Mouse (Mus musculus): Measurements from ENCODE around the gene Tmcc3. TPM values are rescaled to one million over a fixed set of nuclear protein-coding genes. Genes with fewer than 3 reads are reported as not detected.
A peak's percentile ranks its signal among the peaks of the same experiment; 100 is the strongest.

The Tmcc3 gene
- total RNA-seq, 2 experiments from 2014 or later, result 52.9 to 56.6 TPM

DNA sequence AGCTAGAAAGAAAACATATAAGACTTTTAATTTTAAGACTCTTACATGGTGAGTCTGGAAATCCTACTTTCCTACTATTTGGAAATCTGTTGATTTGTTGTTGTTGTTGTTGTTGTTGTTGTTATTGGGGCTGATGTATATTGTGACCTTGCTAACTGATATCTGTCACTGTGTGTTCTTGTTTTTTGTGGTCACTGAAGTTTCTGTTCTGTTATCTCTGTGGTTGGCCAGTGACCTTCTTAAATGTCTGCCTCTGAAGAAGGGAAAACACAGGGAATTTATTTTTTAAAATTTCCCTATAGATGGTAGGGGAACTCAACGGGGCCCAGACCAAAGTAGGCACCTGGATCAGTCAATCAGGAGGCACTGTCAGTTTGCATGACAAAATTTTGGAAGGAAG is 48.9 kb downstream of the Tmcc3 start:
- no peak for DNase-seq (ENCODE audit: low spot score in 2 of 2)

- DNase-seq (ENCODE audit: low spot score in 2 of 2), result peak in 1 of 2 experiments; percentile 60
Measured at GRCm38 (mm10) chr10:94371293-94371692, 59.5 kb downstream of the Tmcc3 start.

DNA sequence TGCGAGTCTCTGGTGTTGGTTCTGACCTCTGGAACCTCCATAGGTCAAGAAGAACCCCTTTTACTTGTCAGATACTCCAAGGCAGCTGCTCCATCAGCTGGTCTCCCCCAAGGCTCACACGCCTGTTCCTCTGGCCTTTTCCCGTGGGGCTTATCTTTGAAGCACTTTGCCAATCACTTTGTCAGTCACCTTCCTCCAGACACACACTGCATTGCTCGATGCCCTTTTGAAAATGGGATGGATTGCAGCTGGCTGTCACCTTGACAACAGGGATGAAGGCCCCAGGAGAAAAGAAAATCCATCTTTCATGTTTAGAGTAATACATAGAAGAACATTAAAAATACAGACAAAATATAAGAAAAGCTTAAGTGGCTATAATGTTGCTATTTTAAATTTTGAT is 65.2 kb downstream of the Tmcc3 start:
- no peak for DNase-seq (ENCODE audit: low spot score in 2 of 2)

GRCm38 (mm10) chr10:94377844-94378243 is 66.1 kb downstream of the Tmcc3 start:
- peak in 1 of 2 experiments; percentile 52 for DNase-seq (ENCODE audit: low spot score in 2 of 2)

- peak; percentile 87 to 90 for DNase-seq (ENCODE audit: low spot score in 2 of 2)
Measured at GRCm38 (mm10) chr10:94378383-94378782, 66.6 kb downstream of the Tmcc3 start.

DNA sequence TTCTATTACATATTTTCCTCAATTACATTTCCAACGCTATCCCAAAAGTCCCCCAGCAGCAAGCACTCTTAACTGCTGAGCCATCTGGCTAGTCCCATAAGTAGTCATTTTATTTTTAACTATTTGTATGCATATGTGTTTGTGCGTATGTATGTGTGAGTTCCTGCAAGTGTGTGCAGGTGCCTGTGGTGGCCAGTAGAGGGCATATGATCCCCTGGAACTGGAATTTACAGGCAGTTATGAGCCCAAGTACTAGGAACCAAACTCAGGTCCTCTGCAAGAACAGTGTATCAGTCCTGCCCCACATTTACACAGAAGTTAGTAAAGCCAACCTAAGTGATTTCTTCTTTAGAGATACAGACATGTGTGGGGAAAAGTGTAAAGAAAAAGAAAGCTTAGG is 68.3 kb downstream of the Tmcc3 start:
- DNase-seq (ENCODE audit: low spot score in 2 of 2), result no peak

DNA sequence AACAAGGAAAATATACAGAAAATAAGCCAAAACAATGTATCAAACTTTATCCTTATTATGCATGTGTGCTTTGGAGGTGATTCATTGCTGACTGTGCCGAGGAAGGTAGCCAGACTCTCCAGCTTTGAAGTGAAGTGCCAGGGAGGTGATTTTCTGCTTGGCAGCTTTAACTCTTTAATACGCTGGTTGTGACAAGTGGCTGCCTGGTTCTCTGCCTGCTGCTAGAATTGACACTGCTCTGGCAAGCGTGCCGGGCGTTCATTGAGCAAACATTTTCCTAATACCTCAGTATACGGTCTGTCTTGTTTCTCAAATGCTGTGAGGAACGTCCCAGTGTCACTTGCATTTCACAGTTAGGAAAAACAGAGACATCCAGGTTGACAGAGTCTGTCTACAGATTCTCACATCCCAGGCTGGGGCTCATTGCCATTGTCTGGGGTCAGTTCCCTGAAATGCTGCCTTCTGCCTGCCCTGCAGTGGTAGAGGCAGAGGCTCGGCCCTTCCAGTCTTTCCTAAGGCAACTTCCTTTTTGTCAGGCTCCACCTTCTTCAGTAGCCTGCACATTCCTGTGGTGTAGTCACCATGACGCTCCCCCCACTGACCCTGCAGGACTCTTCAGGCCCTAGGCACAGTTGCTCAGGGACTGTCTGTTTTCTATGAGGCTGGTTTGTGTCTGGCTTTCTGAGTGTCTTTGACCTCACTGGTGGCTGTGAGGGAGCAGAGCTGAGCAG is 69.1 kb downstream of the Tmcc3 start:
- DNase-seq (ENCODE audit: low spot score in 2 of 2), result peak in 1 of 2 experiments; percentile 5

DNA sequence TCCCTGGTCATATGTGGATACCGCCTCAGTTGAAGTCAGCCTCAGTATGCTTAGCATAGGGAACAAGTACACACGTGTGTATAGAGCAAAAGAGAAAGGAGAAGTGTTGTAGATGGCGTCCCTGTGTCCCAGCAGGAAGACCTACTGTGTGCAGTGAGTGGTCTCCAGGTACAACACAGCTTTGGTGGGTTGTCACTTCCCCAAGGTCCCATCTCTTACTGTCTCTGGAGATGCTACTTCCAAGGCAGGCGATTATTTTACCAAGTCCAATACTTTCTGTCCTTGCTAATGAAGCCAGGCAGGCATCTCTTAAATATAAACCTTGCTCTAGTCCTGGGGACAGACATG is 69.6 kb downstream of the Tmcc3 start:
- DNase-seq (ENCODE audit: low spot score in 2 of 2), result no peak

GRCm38 (mm10) chr10:94382618-94383017 is 70.9 kb downstream of the Tmcc3 start:
- peak in 1 of 2 experiments; percentile 6 for DNase-seq (ENCODE audit: low spot score in 2 of 2)

- DNase-seq (ENCODE audit: low spot score in 2 of 2), result no peak
Measured at GRCm38 (mm10) chr10:94383565-94383964, 71.8 kb downstream of the Tmcc3 start.

GRCm38 (mm10) chr10:94389219-94389618 is 77.5 kb downstream of the Tmcc3 start:
- no peak for DNase-seq (ENCODE audit: low spot score in 2 of 2)

DNA sequence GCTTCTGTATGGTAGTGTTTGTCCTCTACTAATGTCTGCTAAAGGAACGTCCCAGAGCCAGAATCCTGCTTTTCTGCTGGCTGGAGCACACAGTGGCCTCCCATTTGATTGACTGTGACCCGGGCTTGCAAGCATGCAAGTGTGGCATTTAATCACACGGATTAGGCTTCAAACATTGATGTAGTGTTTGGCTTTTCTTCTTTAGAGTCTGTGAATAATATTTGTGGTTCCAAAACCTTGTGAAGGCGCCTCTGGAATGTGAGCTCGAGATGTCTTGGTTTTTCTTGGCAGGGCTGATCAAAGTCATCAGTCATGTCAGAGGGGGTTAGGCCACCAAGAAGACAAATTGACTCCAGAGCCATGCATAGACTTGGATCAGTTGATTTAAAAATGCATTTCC is 79.3 kb downstream of the Tmcc3 start:
- DNase-seq (ENCODE audit: low spot score in 2 of 2), result no peak

- DNase-seq (ENCODE audit: low spot score in 2 of 2), result no peak
Measured at GRCm38 (mm10) chr10:94394286-94394685, 82.5 kb downstream of the Tmcc3 start.

- no peak for DNase-seq (ENCODE audit: low spot score in 2 of 2)
Measured at GRCm38 (mm10) chr10:94397833-94398596, 86.3 kb downstream of the Tmcc3 start.

DNA sequence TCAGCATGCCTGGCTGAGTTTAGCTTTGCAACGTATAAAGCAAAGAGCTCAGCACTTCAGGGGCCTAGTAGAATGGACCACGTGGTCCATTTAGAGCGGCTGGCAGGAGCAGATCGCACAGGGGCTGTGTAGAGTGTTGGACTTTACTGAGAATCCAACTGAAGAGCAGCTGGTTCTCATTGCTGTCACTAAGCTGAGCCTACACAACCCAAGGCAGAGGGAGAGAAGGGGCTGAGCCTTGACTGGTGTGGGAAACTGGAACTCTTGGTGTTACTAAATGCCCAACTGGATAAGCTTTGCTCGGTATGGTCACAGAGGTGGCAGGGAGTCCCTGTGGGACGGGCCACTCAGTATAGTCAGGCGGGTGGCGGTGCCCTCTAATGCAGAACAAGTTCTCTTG is 89.1 kb downstream of the Tmcc3 start:
- no peak for DNase-seq (ENCODE audit: low spot score in 2 of 2)

DNA sequence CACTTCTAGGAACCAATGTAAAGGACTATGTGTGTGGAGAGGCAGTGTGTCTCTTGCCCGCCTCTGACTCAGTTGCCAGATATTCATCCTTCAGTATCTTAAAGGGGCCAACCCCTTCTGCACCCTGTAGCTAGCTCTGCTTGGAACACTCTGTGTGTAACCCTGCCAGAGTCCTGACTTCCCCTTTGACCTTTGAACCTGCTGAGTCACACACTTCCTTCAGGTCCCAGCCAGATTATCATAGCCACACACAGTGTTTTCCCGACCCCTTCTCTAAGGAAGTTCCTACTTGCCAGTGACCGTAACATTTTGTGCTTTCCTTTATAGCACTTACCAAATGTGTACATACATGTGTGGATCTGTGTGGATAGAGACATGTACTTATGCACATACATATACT is 93.7 kb downstream of the Tmcc3 start:
- no peak for DNase-seq (ENCODE audit: low spot score in 2 of 2)

- DNase-seq (ENCODE audit: low spot score in 2 of 2), result no peak
Measured at GRCm38 (mm10) chr10:94406821-94407220, 95.1 kb downstream of the Tmcc3 start.

- peak; percentile 70 to 94 for DNase-seq (ENCODE audit: low spot score in 2 of 2)
Measured at GRCm38 (mm10) chr10:94408356-94409146, 96.8 kb downstream of the Tmcc3 start.

GRCm38 (mm10) chr10:94409661-94410060 is 97.9 kb downstream of the Tmcc3 start:
- DNase-seq (ENCODE audit: low spot score in 2 of 2), result peak; percentile 45 to 75

- no peak for DNase-seq (ENCODE audit: low spot score in 2 of 2)
Measured at GRCm38 (mm10) chr10:94411594-94411993, 99.8 kb downstream of the Tmcc3 start.

GRCm38 (mm10) chr10:94413770-94414651 is 102.3 kb downstream of the Tmcc3 start:
- DNase-seq (ENCODE audit: low spot score in 2 of 2), result peak in 1 of 2 experiments; percentile 36
